In the genomic region with DNA sequence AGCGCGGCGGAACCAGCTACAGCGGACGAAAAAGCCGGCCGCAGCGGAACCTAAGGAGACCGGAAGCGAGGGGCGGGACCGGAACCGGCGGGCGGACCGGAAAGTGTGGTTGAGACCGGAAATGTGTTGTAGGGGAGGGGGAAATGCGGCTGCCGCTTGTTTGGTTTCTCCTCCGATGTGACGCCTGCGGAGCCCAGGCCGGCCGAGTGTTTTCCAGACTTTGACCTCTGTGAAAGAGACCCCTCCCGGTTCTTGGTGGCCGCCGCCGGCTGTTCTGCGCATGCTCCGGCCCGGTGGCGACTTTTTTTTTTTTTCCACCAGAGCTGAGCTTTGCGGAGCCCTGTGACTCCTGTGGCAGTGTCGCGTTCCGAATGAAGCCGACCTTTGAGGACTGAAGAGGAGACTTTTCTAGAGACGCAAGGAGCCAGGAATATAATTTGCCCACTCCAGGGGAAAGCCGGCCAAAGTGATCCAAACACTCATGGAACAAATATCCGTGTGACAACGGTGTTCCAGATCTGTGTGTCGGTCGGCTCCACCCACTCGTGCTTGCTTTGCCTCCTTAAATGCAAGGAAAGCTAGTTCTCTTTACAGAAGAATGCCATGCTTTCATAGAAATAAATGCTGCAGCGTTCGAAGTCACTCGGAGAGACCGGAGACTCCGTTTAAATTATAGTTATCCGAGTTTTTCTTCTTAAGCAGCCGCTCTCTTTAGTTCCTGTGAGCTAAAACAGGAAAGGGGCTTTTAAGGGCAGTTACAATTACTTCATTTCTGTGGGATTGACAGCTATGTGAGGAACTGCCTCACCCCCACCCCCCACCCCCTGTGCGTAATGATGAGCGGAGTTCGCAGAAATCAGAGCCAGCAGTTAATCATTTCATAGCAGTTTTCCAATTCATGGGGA, we compare ENCODE assay signal across 8 mouse cellular contexts. TPM values are rescaled to one million over a fixed set of nuclear protein-coding genes. Genes with fewer than 3 reads are reported as not detected.
DNase-seq lines count a peak whose midpoint lies in the region; ATAC-seq lines count a peak whose summit lies in the region.

Gene Ublcp1, minus strand, starts transcription at position 67 of the 905 bp plus-strand sequence.

- peak; percentile 78 for ATAC-seq in common myeloid progenitor, adult 5-6 weeks (replicated peaks; ENCODE audit: low read depth, poor library complexity, severe bottlenecking)

- DNase-seq in ZHBTc4 (ENCODE audit: low read depth, low spot score) = peak; percentile 98
- DNase-seq in gastrocnemius, adult 8-10 months (ENCODE audit: low spot score in 2 of 2) = peak; percentile 83 to 89
- DNase-seq in hindlimb bud, embryonic 11.5 days (ENCODE audit: extremely low spot score, low read depth, low spot score) = peak; percentile 58
- DNase-seq in left cerebral cortex, adult 8-10 months (ENCODE audit: low spot score in 2 of 2) = peak; percentile 88
- DNase-seq in right cerebral cortex, postnatal 10 days (ENCODE audit: low spot score in 2 of 2) = peak; percentile 95 to 96
- DNase-seq in urinary bladder, postnatal 25 days (ENCODE audit: low spot score) = peak; percentile 90

- peak within 1 kb of the TSS; percentile 95 for H3K4me3 ChIP-seq in megakaryocyte, embryonic 14.5 days (replicated peaks)

- H3K9me3 ChIP-seq in megakaryocyte, embryonic 14.5 days = no peaks in the 10 kb centered on the region

- H3K27me3 ChIP-seq in megakaryocyte, embryonic 14.5 days (replicated peaks) = peaks cover 9% of the 10 kb centered on the region

- H3K36me3 ChIP-seq in megakaryocyte, embryonic 14.5 days (replicated peaks; ENCODE audit: low read length) = no peaks in the 10 kb centered on the region

- H3K4me1 ChIP-seq in megakaryocyte, embryonic 14.5 days = peaks cover 20% of the 10 kb centered on the region

RNA-seq across cellular contexts. Expression of gene Ublcp1, which starts in this region (rescaled TPM):
- 17.4 and 30.9 TPM in 2 replicates for total RNA-seq in common myeloid progenitor, adult 5-6 weeks (2017)
- 10 to 100 TPM; 23.6 to 31.7 (median 24.5) TPM for total RNA-seq in gastrocnemius, adult 8-10 months (2022)
- 10 to 100 TPM; 41.4 to 67.4 (median 54.8) TPM for total RNA-seq in left cerebral cortex, adult 8-10 months (2022)
- 0.36 TPM in 1 of 2 replicates, not detected in the other for polyA plus RNA-seq in megakaryocyte, embryonic 14.5 days (2012; ENCODE audit: insufficient read depth, low replicate concordance)

Comparison
In these comparisons a context has a peak if more than half of its experiments do, and no peak if none do; other contexts are left out.
1. Peak in every context shown above with its lines: DNase-seq, ATAC-seq and H3K4me3 ChIP-seq.